Mouse (Mus musculus): Measurements from ENCODE around the gene Gm28047. TPM values are rescaled to one million over a fixed set of nuclear protein-coding genes. Genes with fewer than 3 reads are reported as not detected.

The Gm28047 gene
- polyA plus RNA-seq, 3 experiments from 2014 or later, result 0.85 TPM; not detected in 2

GRCm38 (mm10) chr15:102515791-102516190, 109.1 kb downstream of the Gm28047 start:
- no peak for ATAC-seq

- ATAC-seq, result no peak
Measured at GRCm38 (mm10) chr15:102515261-102515660, 109.6 kb downstream of the Gm28047 start.

GRCm38 (mm10) chr15:102513004-102513403, 111.9 kb downstream of the Gm28047 start:
- ATAC-seq, result no peak

- no peak for ATAC-seq
Measured at GRCm38 (mm10) chr15:102512471-102512870, 112.4 kb downstream of the Gm28047 start.

DNA sequence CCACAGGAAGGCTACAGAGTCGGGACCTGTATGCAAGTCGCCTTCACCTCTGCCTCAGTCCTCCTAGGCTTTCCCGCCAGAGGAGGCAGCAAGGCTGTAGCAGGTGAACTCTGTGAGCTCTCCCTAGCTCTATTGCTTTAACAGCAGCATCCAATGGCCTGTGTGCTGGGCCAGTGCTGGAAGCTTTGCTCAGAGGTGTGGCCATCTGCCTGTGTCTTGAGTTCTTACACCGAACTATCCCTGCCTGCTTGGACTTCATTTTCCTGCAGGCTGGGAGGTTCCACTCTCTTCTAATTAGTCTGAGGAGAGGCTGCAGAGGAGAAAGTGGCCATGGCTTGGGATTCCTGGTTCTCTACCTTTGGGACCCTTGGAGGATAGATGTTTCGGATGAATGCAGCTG, 112.9 kb downstream of the Gm28047 start:
- no peak for ATAC-seq

DNA sequence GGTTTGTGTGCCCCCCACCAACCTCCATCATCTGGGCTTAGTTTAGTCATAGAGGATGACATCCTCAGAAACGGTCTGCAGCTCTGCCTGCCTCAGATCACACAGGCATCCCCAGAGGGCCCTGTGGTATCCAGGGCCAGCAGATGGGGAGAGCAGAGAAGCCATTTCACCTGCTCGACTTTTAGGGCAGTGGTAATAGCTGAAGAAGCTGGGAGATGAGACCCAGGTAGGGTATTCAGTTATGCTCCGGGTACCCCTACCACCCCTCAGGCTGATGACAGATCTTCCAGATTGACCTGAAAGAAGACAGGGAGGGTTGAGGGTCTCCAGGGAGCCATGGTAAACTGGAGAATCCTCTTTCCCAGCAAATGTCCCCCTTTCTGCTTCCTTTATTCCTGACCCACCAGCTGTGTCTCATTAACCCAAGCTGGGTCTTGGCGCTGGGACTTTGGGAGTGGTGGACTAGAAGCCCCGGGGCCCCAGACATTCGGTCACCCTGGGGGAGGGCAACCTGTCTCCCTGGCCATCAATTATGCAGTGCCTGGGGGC, 113.5 kb downstream of the Gm28047 start:
- no peak for ATAC-seq

GRCm38 (mm10) chr15:102510590-102511284, 114.1 kb downstream of the Gm28047 start:
- ATAC-seq, result peak; percentile 82

DNA sequence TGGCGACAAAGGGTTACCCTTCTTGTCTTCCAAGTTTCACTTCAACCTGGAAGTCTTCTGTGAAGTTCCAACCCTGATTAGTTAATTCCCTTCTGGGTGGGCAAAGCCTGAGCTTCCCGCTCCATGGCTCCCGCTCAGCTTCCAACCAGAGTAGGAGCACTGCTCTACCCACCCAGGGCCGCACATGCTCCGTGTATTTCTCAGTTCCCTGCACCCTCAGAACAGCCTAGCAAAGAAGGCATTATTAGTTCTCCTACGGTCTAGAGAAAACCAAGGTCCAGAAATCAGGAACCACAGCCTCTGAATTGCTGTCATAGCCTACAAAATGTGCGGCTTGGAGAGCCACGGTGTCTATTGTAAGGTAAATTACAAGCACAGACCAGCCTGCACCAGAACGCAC, 114.8 kb downstream of the Gm28047 start:
- no peak for ATAC-seq

DNA sequence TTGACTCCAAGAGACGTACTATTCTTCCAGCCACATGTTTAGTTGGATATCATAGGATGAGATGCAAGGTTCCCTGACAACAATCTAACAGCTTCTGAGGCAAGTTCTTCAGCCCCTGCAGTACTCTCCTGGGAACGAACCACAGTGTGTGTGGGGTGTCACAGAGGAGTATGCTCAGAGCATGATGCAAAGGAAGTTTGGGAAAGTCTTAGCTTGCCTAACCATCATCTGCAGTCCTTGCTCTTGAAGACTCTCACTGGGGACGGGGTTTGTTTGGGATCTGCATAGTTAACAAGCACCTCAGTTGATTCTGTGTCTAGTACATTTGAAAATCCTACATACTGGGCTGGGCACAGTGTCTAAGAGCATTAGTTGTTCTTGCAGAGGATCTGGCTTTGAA, 116.5 kb downstream of the Gm28047 start:
- ATAC-seq, result no peak

GRCm38 (mm10) chr15:102507561-102507960, 117.3 kb downstream of the Gm28047 start:
- ATAC-seq, result no peak

DNA sequence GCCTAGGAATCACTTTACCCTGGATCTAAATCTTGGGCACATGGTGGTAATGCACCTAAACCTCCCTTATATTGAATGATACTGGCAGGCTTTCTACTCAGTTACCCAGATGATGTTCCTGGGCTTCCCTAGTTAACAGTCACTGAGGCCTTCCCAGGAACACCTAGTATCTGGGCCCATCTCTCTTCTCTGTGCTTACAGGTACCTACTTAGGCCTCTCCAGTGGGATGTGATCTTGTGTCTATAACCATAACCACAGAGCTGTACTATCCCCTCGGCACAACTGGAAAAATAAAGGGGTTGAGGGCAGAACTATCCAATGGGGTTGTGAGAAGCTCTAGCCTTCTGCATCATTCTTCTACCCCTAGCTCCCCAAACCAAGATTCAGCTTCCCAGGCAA, 118.0 kb downstream of the Gm28047 start:
- no peak for ATAC-seq

- no peak for ATAC-seq
Measured at GRCm38 (mm10) chr15:102506464-102506830, 118.4 kb downstream of the Gm28047 start.

DNA sequence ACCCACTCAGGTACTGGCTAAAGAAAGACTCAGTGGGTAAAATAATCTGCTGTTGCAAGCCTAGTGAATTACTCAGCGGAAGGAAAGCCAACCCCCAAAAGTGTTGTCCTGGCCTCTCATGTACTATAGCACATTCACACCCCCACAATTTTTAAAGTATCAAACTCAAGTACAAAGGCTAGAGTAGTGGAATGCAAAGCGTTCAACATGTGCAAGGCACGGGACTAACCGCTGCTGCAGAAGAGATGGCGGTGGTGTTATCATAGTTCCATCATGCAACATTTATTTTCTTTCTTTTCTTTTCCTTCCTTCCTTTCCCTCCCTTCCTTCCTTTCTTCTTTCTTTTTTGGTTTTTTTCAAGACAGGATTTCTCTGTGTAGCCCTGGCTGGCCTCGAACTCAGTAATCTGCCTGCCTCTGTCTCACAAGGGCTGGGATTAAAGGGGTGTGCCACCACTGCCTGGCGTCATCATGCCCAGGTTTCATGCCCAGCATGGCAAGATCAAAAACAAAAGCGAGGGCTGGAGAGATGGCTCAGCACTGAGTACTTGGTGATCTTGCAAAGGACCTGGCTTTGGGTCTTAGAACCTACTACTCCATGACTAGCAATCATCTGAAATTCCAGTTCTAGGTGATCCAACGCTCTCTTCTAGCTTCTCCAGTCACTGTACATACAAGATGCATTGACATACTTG, 119.0 kb downstream of the Gm28047 start:
- ATAC-seq, result no peak

DNA sequence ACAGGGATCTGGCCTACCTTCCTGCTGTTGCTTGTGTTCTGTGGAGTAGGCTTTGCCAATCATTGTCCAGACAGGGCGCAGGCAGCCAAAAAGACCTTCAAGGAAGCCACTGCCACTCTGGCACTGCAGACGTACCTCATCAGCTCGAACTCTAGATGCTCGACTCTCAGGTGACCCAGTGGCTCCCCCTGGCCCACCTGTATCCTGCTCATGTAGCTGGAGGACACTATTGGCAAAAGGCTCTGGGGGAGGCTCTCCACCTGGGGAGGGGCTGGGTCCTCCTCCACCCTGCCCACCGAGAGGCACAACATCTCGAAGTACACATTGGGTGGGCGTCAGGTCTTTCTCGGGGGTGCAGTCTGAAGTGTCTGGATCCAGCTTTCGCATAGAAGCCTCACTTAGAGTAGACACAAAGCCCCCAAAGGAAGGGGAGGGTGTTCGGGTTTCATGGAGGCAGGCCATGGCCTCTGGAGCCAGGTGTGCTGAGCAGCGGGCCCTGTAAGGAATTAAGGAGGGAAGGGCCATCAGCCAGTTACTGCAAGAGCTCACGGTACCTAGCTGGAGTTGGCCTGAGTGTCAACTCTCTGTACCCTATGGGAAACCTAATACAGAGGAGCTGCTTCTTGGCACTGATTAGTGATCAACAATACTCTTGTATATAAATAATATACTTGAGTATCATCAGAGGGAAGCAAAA, 119.6 kb downstream of the Gm28047 start:
- no peak for ATAC-seq

- ATAC-seq, result no peak
Measured at GRCm38 (mm10) chr15:102503924-102504782, 120.7 kb downstream of the Gm28047 start.

GRCm38 (mm10) chr15:102503447-102503846, 121.4 kb downstream of the Gm28047 start, which contains the start of gene Gm10337:
TSS of gene Gm10337 (plus strand) at chr15:102503722.
- no peak for ATAC-seq

DNA sequence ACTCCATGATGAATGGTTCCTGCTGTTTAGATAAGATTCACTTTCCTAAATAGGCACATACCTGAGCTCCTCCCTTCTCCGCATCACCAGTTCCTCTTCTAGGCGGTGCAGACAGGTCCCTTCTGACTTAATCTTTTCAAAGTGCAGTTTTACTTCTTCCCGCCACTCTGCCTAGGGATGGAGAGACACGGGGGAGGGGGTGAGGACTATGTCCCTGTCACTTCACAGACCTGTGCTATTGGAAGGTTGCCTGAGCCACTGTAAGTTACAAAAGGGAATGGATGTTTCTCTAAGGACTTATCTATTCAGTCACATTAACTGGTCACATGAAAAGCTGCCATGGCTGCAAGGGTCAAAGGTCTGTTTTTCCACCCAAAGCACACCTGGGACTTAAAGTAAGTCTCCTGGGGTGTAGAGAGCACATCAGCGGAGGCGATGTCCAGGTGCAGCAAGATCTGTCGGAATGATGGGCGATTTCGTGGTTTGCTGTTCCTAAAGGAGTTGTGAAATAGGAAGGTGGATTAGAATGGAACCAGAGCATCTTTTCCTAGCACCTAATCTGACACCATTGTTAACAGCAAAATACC, 122.5 kb downstream of the Gm28047 start:
- no peak for ATAC-seq

DNA sequence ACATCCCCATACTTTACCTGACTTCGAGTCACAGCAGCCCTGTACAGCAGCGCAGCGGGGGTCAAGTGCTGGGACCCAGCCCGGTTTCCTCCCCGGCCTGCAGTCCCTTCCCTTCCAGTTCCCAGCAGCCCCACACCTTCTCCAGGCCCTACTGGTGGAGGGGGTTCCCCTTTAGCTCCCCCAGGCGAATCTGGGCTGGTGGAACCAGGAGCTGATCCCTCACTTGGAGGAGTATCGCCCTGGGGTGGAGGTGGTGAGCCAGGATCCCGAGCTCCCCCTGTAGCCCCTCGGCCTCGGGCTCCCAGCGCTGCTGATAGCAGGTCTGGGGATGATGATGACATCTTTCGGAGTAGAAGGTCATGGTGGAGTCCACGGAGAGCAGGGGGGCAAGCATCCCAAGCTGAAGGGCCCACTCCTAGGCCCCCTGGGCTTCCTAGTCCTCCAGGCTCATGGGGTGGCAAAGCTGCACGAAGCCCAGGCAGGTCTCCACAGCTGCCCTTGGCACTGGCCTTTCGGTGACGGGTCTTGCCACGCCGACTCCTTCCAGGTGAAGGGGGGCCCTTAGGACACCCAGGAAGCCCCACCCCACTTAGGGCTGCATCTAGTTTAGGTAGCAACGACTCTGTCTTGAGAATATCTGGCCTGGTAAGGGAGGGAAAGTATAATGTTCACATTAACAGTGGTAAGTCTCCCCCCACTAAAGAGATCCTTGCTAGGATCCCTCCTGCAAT, 123.6 kb downstream of the Gm28047 start:
- no peak for ATAC-seq

DNA sequence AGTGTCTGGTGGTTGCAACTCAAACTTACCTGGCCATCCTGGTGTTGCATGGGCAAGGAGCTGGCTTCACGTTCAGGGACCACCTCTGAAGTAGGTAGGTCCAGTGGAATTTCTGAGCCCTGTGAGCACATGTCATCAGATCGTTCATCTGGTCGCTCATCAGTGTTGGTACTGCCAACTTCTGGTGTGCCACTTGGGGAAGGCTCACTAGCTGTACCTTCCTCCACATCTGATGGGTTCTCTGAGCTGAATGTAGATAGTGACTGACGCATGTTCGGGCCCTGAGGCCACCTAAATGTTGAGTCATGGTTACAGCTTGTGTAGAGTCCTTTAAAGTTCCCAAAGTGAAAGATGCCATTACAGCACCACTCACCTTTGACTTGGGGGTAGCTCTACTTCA, 124.4 kb downstream of the Gm28047 start:
- ATAC-seq, result no peak

DNA sequence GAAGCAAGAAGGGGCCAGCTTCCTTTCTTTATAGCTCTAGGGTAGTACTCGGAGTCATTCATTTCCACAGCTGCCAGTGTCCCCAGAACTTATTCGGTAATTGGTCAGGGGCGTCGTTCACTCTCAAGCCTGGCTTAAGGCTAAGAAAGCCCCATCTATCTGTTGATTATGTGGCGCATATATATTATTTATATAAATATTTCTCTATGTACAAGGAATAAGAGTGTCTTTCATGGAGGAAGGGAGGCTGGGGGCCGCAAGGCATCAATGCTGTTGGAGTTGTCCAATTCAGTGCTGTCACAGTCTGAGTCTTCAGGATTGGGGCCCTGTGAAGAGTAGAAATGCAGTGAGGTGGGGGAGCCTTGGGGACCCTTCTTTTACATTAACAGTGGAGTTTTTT, 125.0 kb downstream of the Gm28047 start:
- no peak for ATAC-seq

GRCm38 (mm10) chr15:102499370-102499769, 125.5 kb downstream of the Gm28047 start:
- ATAC-seq, result no peak

All from inflammation-experienced regulatory T-cells, adult 6 months (primary cell).